Mouse (Mus musculus) CH12.LX (cell line): ENCODE measurements around the gene Clic5. TPM values are rescaled to one million over a fixed set of nuclear protein-coding genes. Genes with fewer than 3 reads are reported as not detected.

Experiments used
- DNase-seq: peaks from one replicate; pipeline ENCODE4 v3.0.0-alpha.2; 2013; ENCODE audit errors: extremely low read depth
- H3K27ac ChIP-seq: 2 replicates; pipeline ENCODE4 v1.5.1; 2012; ENCODE audit warnings: low read depth, mild to moderate bottlenecking, control low read depth, moderate library complexity; ENCODE audit not compliant: insufficient read depth
- H3K27me3 ChIP-seq: replicated peaks from 2 replicates; pipeline ENCODE3; 2012; ENCODE audit warnings: inconsistent platforms
- H3K36me3 ChIP-seq, 2 experiments: replicated peaks in 1 of 2; 2 replicates each; pipeline versions ENCODE3 to v1.6.1; 2012; ENCODE audit warnings: inconsistent platforms in 1 of 2, low read length in 1 of 2, mild to moderate bottlenecking in 1 of 2, mixed read lengths in 1 of 2, moderate library complexity in 1 of 2; ENCODE audit not compliant: control insufficient read depth in 1 of 2, insufficient read depth in 1 of 2
- H3K4me1 ChIP-seq, 2 experiments: 2 replicates each; pipeline ENCODE4 v1.6.1; 2012; ENCODE audit warnings: inconsistent platforms in 1 of 2, moderate library complexity in 1 of 2; ENCODE audit not compliant: insufficient read depth in 2 of 2, control insufficient read depth in 1 of 2
- H3K4me2 ChIP-seq: 2 replicates; pipeline ENCODE4 v1.6.1; 2012; ENCODE audit warnings: low read depth, mild to moderate bottlenecking, control low read depth; ENCODE audit not compliant: poor library complexity, insufficient read depth, severe bottlenecking
- H3K4me3 ChIP-seq, 3 experiments: fragments of 150-350 bp in 1 of 3; sonication (generic) in 1 of 3; replicated peaks in 1 of 3; 2 replicates each; pipeline versions ENCODE3 to v1.5.1; 2011 to 2012; ENCODE audit warnings: low read depth in 2 of 3, low read length in 2 of 3, mild to moderate bottlenecking in 2 of 3, moderate library complexity in 2 of 3, control low read depth in 1 of 3, improper control_type of control experiment in 1 of 3, inconsistent platforms in 1 of 3, mixed read lengths in 1 of 3; ENCODE audit not compliant: poor library complexity in 1 of 3
- H3K79me2 ChIP-seq: replicated peaks from 2 replicates; pipeline ENCODE4 v1.6.1; 2012; ENCODE audit warnings: mild to moderate bottlenecking, moderate library complexity; ENCODE audit not compliant: control insufficient read depth, poor library complexity, insufficient read depth, severe bottlenecking; ENCODE audit errors: extremely low read depth
- H3K9ac ChIP-seq: 2 replicates; pipeline ENCODE4 v1.6.1; 2012; ENCODE audit warnings: low read depth, mild to moderate bottlenecking, control low read depth, moderate library complexity; ENCODE audit not compliant: insufficient read depth
- H3K9me3 ChIP-seq: replicated peaks from 2 replicates; pipeline ENCODE3; 2012; ENCODE audit warnings: low read length, inconsistent platforms, mixed read lengths
- CHD2 ChIP-seq: IDR thresholded peaks from 2 replicates; pipeline ENCODE4 v1.6.1; 2011; ENCODE audit warnings: low read length, improper control_type of control experiment
- CTCF ChIP-seq, 2 experiments: IDR thresholded peaks in 1 of 2; conservative IDR thresholded peaks in 1 of 2; 2 replicates each; pipeline ENCODE4 v1.5.1; 2011 to 2012; ENCODE audit warnings: low read depth in 2 of 2, low read length in 2 of 2, improper control_type of control experiment in 1 of 2, inconsistent platforms in 1 of 2, mild to moderate bottlenecking in 1 of 2, moderate library complexity in 1 of 2
- ELF1 ChIP-seq: IDR thresholded peaks from 2 replicates; pipeline ENCODE4 v1.6.1; 2014; ENCODE audit warnings: low read depth, mild to moderate bottlenecking, inconsistent platforms, low read length, improper control_type of control experiment
- EP300 ChIP-seq: IDR thresholded peaks from 2 replicates; pipeline ENCODE4 v1.6.1; 2011; ENCODE audit warnings: low read length, improper control_type of control experiment
- ETS1 ChIP-seq: conservative IDR thresholded peaks from 2 replicates; pipeline ENCODE4 v1.6.1; 2012; ENCODE audit warnings: low read depth, mild to moderate bottlenecking, inconsistent platforms, low read length, improper control_type of control experiment, moderate library complexity
- GABPA ChIP-seq: IDR thresholded peaks from 2 replicates; pipeline ENCODE4 v1.6.1; 2012; ENCODE audit warnings: low read depth, low read length, improper control_type of control experiment, inconsistent platforms; ENCODE audit not compliant: insufficient replicate concordance
- HCFC1 ChIP-seq: IDR thresholded peaks from 2 replicates; pipeline ENCODE4 v1.6.1; 2012; ENCODE audit warnings: low read depth, mild to moderate bottlenecking, inconsistent platforms, low read length, improper control_type of control experiment
- JUN ChIP-seq: IDR thresholded peaks from 2 replicates; pipeline ENCODE4 v1.6.1; 2011; ENCODE audit warnings: low read depth, mild to moderate bottlenecking, low read length, improper control_type of control experiment, moderate library complexity; ENCODE audit not compliant: insufficient read depth
- JUND ChIP-seq: conservative IDR thresholded peaks from 2 replicates; pipeline ENCODE4 v1.6.1; 2011; ENCODE audit warnings: low read depth, low read length, improper control_type of control experiment
- KAT2A ChIP-seq: IDR thresholded peaks from 2 replicates; pipeline ENCODE4 v1.6.1; 2012; ENCODE audit warnings: low read length, improper control_type of control experiment, inconsistent platforms; ENCODE audit not compliant: insufficient replicate concordance
- MEF2A ChIP-seq: IDR thresholded peaks from 2 replicates; pipeline ENCODE4 v1.6.1; 2014; ENCODE audit warnings: low read depth, mild to moderate bottlenecking, inconsistent platforms, low read length, improper control_type of control experiment, borderline replicate concordance
- MXI1 ChIP-seq: IDR thresholded peaks from 2 replicates; pipeline ENCODE4 v1.6.1; 2011; ENCODE audit warnings: mild to moderate bottlenecking, low read depth, low read length, improper control_type of control experiment
- MYC ChIP-seq: IDR thresholded peaks from 2 replicates; pipeline ENCODE4 v1.6.1; 2011; ENCODE audit warnings: low read depth, mild to moderate bottlenecking, improper control_type of control experiment, low read length
- POLR2AphosphoS2 ChIP-seq: IDR thresholded peaks from 2 replicates; pipeline ENCODE4 v1.6.1; 2011; ENCODE audit warnings: low read depth, low read length, improper control_type of control experiment
- RCOR1 ChIP-seq: conservative IDR thresholded peaks from 2 replicates; pipeline ENCODE4 v1.6.1; 2012; ENCODE audit warnings: low read depth, mild to moderate bottlenecking, inconsistent platforms, low read length, improper control_type of control experiment
- SIN3A ChIP-seq: IDR thresholded peaks from 2 replicates; pipeline ENCODE4 v1.6.1; 2012; ENCODE audit warnings: low read length, improper control_type of control experiment, inconsistent platforms
- SMC3 ChIP-seq: IDR thresholded peaks from 2 replicates; pipeline ENCODE4 v1.6.1; 2011; ENCODE audit warnings: low read depth, low read length, improper control_type of control experiment
- TBP ChIP-seq: conservative IDR thresholded peaks from 2 replicates; pipeline ENCODE4 v1.6.1; 2011; ENCODE audit warnings: low read depth, low read length, improper control_type of control experiment
- TCF12 ChIP-seq: IDR thresholded peaks from 2 replicates; pipeline ENCODE4 v1.6.1; 2014; ENCODE audit warnings: low read depth, mild to moderate bottlenecking, inconsistent platforms, low read length, improper control_type of control experiment
- UBTF ChIP-seq: IDR thresholded peaks from 2 replicates; pipeline ENCODE4 v1.6.1; 2012; ENCODE audit warnings: low read depth, mild to moderate bottlenecking, inconsistent platforms, low read length, improper control_type of control experiment, moderate library complexity
- USF2 ChIP-seq: conservative IDR thresholded peaks from 2 replicates; pipeline ENCODE4 v1.6.1; 2011; ENCODE audit warnings: low read depth, low read length, improper control_type of control experiment
- ZKSCAN1 ChIP-seq: IDR thresholded peaks from 2 replicates; pipeline ENCODE4 v1.6.1; 2012; ENCODE audit warnings: low read depth, inconsistent platforms, low read length, improper control_type of control experiment, borderline replicate concordance
- ZMIZ1 ChIP-seq: IDR thresholded peaks from 2 replicates; pipeline ENCODE4 v1.6.1; 2012; ENCODE audit warnings: low read depth, mild to moderate bottlenecking, inconsistent platforms, low read length, improper control_type of control experiment
- ZNF384 ChIP-seq: IDR thresholded peaks from 2 replicates; pipeline ENCODE4 v1.6.1; 2012; ENCODE audit warnings: low read depth, low read length, improper control_type of control experiment, inconsistent platforms
- dilution Hi-C: fragments of 300-500 bp; cut with MboI; formaldehyde crosslinking; loops from 2 replicates; pipeline ENCODE4 v1.14.3; 2020; ENCODE audit warnings: low sequenced_read_pairs; ENCODE audit not compliant: extremely low pct_unique_long_range_greater_than_20kb, extremely low pct_ligation_motif_present
- in situ Hi-C: fragments of 300-500 bp; cut with MboI; formaldehyde crosslinking; loops from 3 replicates; pipeline ENCODE4 v1.14.3; 2019; ENCODE audit warnings: low sequenced_read_pairs, low pct_ligation_motif_present, low pct_unique_long_range_greater_than_20kb, mixed read lengths
- polyA plus RNA-seq: library from polyadenylated mRNA; unstranded; fragments of >175 nt; gene quantifications from 2 replicates; pipeline ENCODE4 v1.2.1, GENCODE M21; 2012; ENCODE audit warnings: low read depth; ENCODE audit not compliant: insufficient read length
- total RNA-seq, 2 experiments: library from RNA; depleted of rRNA; stranded (reverse); fragments of 300-350 nt in 1 of 2; fragments of >200 nt in 1 of 2; gene quantifications; 2 replicates each; pipeline ENCODE4 v1.2.3; 2012 to 2014

Clic5 gene
- total and polyA plus RNA-seq, 3 experiments, result not detected

- in situ Hi-C loops, result no loop called here
- dilution Hi-C loops, result no loop called here
- Histone ChIP-seq H3K4me3 (no peak overlapping the region), H3K4me1 (no peaks in the 10 kb centered on the region), H3K4me2 (no peak overlapping the region), H3K9ac (no peak overlapping the region), H3K36me3 (no peaks in the 10 kb centered on the region), H3K27me3 (no peaks in the 10 kb centered on the region), H3K79me2 (no peaks in the 10 kb centered on the region), H3K27ac (no peak overlapping the region), H3K9me3 (no peaks in the 10 kb centered on the region)
- TF ChIP-seq JUND (no peak), TBP (no peak), KAT2A (no peak), MEF2A (no peak), ZNF384 (no peak), ZKSCAN1 (no peak), TCF12 (no peak), USF2 (no peak), CHD2 (no peak), ETS1 (no peak), POLR2AphosphoS2 (no peak)
- no peak for DNase-seq
Measured at GRCm38 (mm10) chr17:44301224-44301811, 112.9 kb downstream of the Clic5 start.

GRCm38 (mm10) chr17:44304076-44304475, 115.7 kb downstream of the Clic5 start:
- Histone ChIP-seq H3K36me3 (no peaks in the 10 kb centered on the region), H3K4me1 (no peaks in the 10 kb centered on the region), H3K4me3 (no peak overlapping the region), H3K27me3 (no peaks in the 10 kb centered on the region), H3K9ac (no peak overlapping the region), H3K4me2 (no peak overlapping the region), H3K27ac (no peak overlapping the region), H3K79me2 (no peaks in the 10 kb centered on the region), H3K9me3 (no peaks in the 10 kb centered on the region)
- no peak for DNase-seq
- in situ Hi-C loops (no loop called here), dilution Hi-C loops (no loop called here)
- TF ChIP-seq SIN3A (no peak), GABPA (no peak), ELF1 (no peak), MYC (no peak), RCOR1 (no peak), EP300 (no peak), UBTF (no peak), MXI1 (no peak), CTCF (conservative IDR thresholded peaks at IDR 0.05 in 1 of 2, IDR thresholded peaks at IDR 0.05 in 1 of 2; ENCODE audit: low read depth in 2 of 2, low read length in 2 of 2) (no peak), MEF2A (no peak), SMC3 (no peak), ZMIZ1 (no peak), HCFC1 (no peak), JUN (no peak)
